Mouse (Mus musculus): ENCODE measurements around the gene Fcgrt. TPM values are rescaled to one million over a fixed set of nuclear protein-coding genes. Genes with fewer than 3 reads are reported as not detected.
"Not testable (repeated sequence)": the region's sequence is repeated elsewhere in the genome, so short reads cannot be mapped to it uniquely, and the experiment has no call there.

The Fcgrt gene
- polyA plus RNA-seq, 1 experiment from 2014 or later, result 16.6 TPM

DNA sequence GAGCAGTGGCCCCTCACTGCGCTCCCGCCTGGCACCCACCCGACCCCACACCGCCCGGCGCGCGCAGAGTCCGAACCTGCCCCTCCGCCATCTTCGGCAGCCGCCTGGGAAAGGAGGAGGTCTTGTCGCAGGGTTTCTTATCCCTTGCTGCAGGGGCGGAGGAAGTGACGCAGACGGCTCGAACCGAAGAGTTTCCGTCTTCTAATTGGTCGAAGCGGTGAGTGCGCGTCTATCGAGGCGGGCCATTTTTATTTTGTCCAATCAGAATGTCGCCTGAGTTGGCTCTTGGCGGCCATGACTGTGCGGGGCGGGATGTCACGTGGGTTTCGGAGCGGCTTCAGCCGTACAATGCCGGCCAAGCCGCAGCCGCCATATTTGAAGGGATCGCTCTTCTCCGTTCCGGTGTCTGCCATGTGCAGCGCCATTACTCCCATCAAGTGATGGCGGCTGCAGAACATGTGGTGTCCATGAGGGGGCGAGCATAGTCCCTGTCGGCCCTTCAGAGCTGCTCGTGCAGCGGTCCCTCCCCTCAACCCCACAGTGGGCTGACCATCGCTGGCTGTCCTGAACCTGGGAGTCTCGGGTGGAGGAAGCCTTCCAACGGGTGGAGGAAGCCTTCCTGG is 25.1 kb upstream of the Fcgrt start, which contains the start of gene Rpl13a:
Gene Rpl13a, minus strand, starts transcription at position 138 of the 623 bp plus-strand sequence.
- Histone ChIP-seq H3K4me1 (peaks cover 40% of the 10 kb centered on the region), H3K4me3 (peak within 1 kb of the TSS; percentile 78), H3K27me3 (no peaks in the 10 kb centered on the region), H3K9me3 (no peaks in the 10 kb centered on the region), H3K27ac (replicated peaks) (peak within 1 kb of the TSS; percentile 96), H3K9ac (replicated peaks) (peak within 1 kb of the TSS; percentile 98), H3K4me2 (replicated peaks) (peak within 1 kb of the TSS; percentile 73), H3K36me3 (peaks cover 24% of the 10 kb centered on the region)
- ATAC-seq (replicated peaks), result peak; percentile 95
- under 1% methylated on average over 48 of the region's 48 CpGs for WGBS

DNA sequence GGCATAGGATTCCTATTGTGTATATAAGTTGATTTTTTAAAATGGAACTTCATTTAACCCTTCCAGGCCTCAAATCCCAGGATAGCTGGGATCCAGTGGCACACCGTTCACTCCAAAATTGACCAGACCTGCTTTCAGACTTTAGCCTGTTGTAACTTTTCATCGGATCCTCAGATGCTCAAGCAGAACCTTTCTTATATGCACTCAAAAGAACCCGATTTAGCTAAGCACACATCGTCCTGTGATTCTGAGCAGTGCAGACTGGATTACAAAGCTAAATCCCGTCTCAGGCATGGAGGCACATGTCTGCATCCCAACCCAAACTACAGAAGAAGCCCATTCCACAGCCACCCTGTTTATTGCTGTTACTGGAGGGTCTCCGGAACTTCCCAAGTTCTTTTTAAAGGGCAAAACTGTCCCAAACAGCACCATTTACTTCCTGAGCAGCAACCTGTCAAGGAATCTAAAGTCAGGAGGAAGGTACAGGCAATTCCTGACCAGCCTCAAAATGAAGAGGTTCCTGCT is 24.1 kb upstream of the Fcgrt start:
- Histone ChIP-seq H3K4me2 (replicated peaks) (peak overlapping the region; percentile 73), H3K27ac (replicated peaks) (peak overlapping the region; percentile 86), H3K36me3 (peaks cover 30% of the 10 kb centered on the region), H3K9ac (replicated peaks) (peak overlapping the region; percentile 98), H3K4me1 (peaks cover 48% of the 10 kb centered on the region), H3K4me3 (peak overlapping the region; percentile 78), H3K9me3 (no peaks in the 10 kb centered on the region), H3K27me3 (no peaks in the 10 kb centered on the region)
- no peak for ATAC-seq (replicated peaks)
- 2% methylated on average over 6 of the region's 6 CpGs for WGBS

DNA sequence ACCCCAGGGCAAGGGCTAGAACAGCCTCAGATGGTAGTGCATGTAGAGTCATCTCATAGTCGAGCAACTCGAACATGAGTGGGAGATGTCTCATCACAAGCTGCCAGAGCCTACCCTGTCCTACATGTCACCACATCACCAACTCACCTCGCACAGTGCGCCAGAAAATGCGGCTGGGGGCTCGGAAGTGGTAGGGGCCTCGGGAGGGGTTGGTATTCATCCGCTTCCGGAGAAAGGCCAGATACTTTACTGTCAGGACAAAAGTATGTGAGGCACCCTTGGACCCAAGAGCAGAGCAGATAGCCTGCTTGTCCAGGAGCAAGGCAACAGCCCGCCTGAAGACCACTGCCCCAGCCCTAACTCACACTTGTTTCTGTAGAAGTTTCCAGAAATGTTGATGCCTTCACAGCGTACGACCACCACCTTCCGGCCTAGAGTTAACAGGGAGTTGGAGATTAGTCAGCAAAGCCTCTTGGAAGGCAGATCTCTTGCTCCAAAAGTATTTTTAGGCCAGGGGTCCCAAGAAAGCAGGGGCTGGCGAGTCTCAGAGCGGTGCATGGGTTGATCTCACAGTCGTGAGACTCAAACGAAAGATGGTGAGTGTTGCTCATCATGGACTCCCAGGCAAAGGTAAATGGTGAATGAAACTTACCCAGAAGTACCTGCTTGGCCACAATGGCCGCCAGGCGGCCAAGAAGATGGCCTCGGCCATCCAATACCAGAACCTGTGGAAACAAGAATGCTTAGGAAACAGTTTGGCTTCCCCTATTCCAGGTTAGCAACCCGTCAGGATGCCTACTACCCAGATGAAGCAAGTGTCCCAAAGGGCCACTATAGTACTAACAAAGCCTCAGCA is 23.4 kb upstream of the Fcgrt start:
- Histone ChIP-seq H3K27ac (replicated peaks) (peak overlapping the region; percentile 86), H3K4me3 (peak overlapping the region; percentile 78), H3K4me2 (replicated peaks) (peak overlapping the region; percentile 73), H3K36me3 (peaks cover 36% of the 10 kb centered on the region), H3K9me3 (no peaks in the 10 kb centered on the region), H3K9ac (replicated peaks) (peak overlapping the region; percentile 98), H3K4me1 (peaks cover 55% of the 10 kb centered on the region), H3K27me3 (no peaks in the 10 kb centered on the region)
- no peak for ATAC-seq (replicated peaks)
- 51% methylated on average over 21 of the region's 21 CpGs for WGBS

DNA sequence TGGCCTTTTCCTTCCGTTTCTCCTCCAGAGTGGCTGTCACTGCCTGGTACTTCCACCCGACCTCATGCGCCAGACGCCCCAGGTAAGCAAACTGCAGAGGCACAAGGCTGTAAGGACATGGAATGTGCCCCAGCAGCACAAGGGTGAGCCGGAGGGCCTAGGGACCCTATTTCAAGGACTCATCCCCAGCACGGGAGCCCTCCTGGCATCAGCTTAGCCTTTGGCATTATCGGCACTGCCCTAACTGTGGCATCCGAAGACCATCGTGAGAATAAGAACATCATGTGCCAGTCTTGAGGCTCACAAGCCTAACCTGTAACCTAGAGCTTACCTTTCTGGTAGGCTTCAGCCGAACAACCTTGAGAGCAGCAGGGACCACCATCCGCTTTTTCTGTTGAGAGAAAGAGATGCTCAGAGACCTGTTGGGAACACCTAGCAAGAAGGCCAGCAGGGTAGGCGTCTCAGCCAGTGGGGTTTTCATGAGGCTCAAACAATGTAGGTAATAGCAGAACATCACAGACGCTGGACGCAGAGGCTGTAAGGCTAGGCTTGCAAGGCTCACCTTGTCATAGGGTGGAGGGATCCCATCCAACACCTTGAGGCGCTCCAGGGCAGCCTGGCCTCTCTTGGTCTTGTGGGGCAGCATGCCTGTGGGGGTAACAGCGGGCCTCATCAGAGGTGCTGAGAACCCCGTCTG is 22.6 kb upstream of the Fcgrt start:
- Histone ChIP-seq H3K9me3 (no peaks in the 10 kb centered on the region), H3K4me3 (peak overlapping the region; percentile 78), H3K27ac (replicated peaks) (peak overlapping the region; percentile 86), H3K27me3 (no peaks in the 10 kb centered on the region), H3K9ac (replicated peaks) (peak overlapping the region; percentile 98), H3K4me2 (replicated peaks) (peak overlapping the region; percentile 73; the same call in 1 of the 2 replicates), H3K4me1 (peaks cover 61% of the 10 kb centered on the region), H3K36me3 (peaks cover 44% of the 10 kb centered on the region)
- 74% methylated on average over 17 of the region's 17 CpGs for WGBS
- ATAC-seq (replicated peaks), result no peak

DNA sequence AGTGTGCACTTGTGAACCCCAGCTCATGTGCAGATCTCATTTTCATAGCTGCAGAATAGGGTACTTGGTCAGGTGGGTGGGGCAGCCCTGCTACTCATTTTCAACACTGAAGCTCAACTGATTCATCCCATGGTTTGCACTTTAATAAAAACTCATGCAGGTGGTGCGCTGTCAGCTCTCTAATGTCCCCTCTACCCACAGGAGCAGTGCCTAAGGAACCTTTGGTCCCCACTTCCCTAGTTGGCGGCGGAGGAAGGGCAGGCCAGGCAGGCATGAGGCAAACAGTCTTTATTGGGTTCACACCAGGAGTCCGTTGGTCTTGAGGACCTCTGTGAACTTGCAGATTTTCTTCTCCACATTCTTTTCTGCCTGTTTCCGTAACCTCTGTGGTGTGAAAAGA is 22.0 kb upstream of the Fcgrt start:
- ATAC-seq (replicated peaks); H3K27me3 ChIP-seq; H3K9ac ChIP-seq (replicated peaks); H3K9me3 ChIP-seq; H3K4me2 ChIP-seq (replicated peaks): not testable (repeated sequence)
- Histone ChIP-seq H3K4me1 (peaks cover 61% of the 10 kb centered on the region), H3K36me3 (peaks cover 51% of the 10 kb centered on the region), H3K4me3 (peak overlapping the region; percentile 4; the same call in 1 of the 2 replicates), H3K27ac (replicated peaks) (peak overlapping the region; percentile 85)
- 59% methylated on average over 5 of the region's 5 CpGs for WGBS

DNA sequence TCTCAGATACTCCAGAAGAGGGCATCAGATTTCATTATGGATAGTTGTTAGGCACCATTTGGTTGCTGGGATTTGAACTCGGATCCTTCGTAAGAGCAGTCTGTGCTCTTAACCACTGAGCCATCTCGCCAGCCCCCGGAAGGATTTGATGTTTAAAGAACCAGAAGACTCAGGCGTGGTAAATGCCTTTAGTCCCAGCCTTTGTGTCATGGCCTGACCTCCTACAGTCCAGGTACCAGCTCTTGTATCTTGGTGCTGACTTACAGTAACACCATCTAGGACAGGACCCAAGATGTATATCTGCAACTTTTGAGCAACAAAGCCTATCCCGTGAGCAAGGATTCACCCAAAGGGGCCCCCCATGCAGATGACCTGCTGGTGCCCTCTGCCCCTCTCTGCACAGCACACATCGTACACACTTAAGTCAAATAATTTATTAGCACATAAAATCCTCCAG is 21.5 kb upstream of the Fcgrt start:
- Histone ChIP-seq H3K36me3 (peaks cover 55% of the 10 kb centered on the region), H3K4me1 (peaks cover 61% of the 10 kb centered on the region), H3K9me3 (no peaks in the 10 kb centered on the region), H3K27ac (replicated peaks) (peak overlapping the region; percentile 85), H3K27me3 (no peaks in the 10 kb centered on the region), H3K4me2 (replicated peaks) (peak overlapping the region; percentile 43; the same call in 1 of the 2 replicates), H3K4me3 (peak overlapping the region; percentile 74; the same call in 1 of the 2 replicates), H3K9ac (replicated peaks) (peak overlapping the region; percentile 17; the same call in 1 of the 2 replicates)
- WGBS, result 21% methylated on average over 7 of the region's 7 CpGs
- no peak for ATAC-seq (replicated peaks)

DNA sequence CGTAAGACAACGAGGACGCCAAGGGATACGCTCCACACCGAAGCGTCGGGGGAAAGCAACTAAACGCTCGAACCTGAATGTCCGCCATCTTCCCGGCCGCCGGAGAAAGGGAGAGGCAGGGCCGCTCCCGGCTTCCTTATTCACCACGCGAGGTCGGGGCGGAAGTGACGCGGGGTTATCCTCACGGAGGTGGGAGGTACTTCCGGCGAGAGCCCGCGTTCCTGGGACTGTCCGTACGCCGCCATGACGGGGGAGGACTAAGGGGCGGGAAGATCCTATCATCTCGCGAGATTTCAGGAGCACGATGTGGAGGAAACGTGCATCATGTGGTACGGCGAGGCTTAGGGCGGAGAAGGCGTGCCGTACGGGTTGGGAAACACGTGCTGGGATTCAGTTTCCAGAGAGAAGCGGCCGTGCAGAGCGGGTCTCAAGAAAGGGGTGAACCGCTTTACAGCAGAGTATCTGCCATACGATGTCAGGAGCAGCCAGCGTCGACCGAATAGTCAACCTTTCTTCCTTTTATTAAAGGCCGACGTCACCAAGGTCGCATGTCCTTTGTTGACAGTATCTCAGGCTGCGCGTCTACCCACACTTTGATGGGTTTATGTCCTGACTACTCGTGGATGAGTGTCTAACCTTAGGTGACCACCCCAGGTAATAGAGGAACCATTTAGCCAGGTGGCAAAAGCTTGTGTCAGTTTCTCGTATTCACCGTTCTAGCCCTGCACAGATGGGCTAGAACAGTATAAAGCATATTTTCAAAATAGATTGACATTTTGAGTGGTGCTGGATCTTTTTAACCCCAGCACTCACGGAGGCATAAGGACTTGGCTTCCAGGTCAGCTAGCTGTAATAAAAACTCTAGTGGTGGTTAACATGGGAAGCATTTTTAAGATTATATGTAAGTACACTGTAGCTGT is 20.8 kb upstream of the Fcgrt start, which contains the start of gene Rps11:
Gene Rps11, minus strand, starts transcription at position 216 of the 920 bp plus-strand sequence.
- Histone ChIP-seq H3K4me1 (peaks cover 55% of the 10 kb centered on the region), H3K4me2 (replicated peaks) (peak within 1 kb of the TSS; percentile 87), H3K36me3 (peaks cover 62% of the 10 kb centered on the region), H3K9ac (replicated peaks) (peak within 1 kb of the TSS; percentile 86), H3K27me3 (no peaks in the 10 kb centered on the region), H3K9me3 (no peaks in the 10 kb centered on the region), H3K4me3 (peak within 1 kb of the TSS; percentile 74), H3K27ac (replicated peaks) (peak within 1 kb of the TSS; percentile 87)
- WGBS, result under 1% methylated on average over 59 of the region's 59 CpGs
- ATAC-seq (replicated peaks), result peak; percentile 83

DNA sequence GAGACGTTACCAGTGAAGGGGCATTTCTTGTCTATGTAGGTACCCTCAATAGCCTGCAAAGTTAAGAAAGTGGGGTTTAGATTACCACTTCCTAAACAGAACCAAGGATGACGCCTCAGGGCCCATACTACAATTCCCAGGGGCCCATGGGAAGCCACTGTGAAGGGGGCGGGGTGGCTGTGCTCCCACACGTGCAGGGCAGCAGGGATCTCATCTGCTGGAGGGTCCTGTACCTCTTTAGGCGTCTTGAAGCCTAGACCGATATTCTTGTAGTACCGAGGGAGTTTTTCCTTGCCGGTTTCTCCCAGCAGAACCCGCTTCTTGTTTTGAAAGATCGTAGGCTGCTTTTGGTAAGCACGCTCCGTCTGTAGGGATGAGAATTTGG is 19.5 kb upstream of the Fcgrt start:
- 26% methylated on average over 12 of the region's 12 CpGs for WGBS
- peak overlapping the region; percentile 86 for H3K9ac ChIP-seq (replicated peaks)
- no peaks in the 10 kb centered on the region for H3K27me3 ChIP-seq
- H3K36me3 ChIP-seq, result peaks cover 72% of the 10 kb centered on the region
- H3K4me3 ChIP-seq, result peak overlapping the region; percentile 74
- peaks cover 52% of the 10 kb centered on the region for H3K4me1 ChIP-seq
- H3K9me3 ChIP-seq, result no peaks in the 10 kb centered on the region
- ATAC-seq (replicated peaks), result no peak
- peak overlapping the region; percentile 87 for H3K4me2 ChIP-seq (replicated peaks)
- H3K27ac ChIP-seq (replicated peaks), result peak overlapping the region; percentile 87

DNA sequence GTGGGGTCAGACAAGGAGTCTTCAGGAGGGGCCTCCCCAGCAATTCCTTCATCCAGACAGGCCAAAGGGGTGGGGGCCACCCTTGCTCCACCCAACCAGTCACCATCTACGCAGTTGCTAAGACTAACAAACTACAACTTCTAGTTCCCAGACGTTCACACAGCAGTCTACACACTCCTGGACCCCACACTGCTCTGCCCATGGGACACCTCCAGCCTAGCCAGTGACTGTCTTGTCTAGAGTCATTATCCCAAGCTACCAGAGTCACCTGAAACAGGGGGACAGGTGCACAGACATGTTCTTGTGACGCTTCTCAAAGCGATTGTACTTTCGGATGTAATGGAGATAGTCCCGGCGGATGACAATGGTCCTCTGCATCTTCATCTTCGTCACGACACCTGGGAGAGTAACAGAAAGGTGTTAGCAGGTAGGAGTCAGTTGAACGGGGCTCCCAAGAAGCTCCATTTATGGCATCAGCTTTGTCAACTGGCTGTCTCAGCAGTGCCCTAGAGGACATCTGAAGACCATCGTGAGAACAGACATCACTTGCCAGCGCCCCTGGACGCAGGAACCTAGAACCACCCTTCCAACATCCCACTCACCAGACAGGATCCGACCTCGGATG is 19.0 kb upstream of the Fcgrt start:
- Histone ChIP-seq H3K4me1 (peaks cover 50% of the 10 kb centered on the region), H3K9me3 (no peaks in the 10 kb centered on the region), H3K27ac (replicated peaks) (no peak overlapping the region), H3K9ac (replicated peaks) (peak overlapping the region; percentile 86), H3K36me3 (peaks cover 75% of the 10 kb centered on the region), H3K27me3 (no peaks in the 10 kb centered on the region), H3K4me2 (replicated peaks) (peak overlapping the region; percentile 87), H3K4me3 (peak overlapping the region; percentile 74)
- no peak for ATAC-seq (replicated peaks)
- 88% methylated on average over 15 of the region's 15 CpGs for WGBS

DNA sequence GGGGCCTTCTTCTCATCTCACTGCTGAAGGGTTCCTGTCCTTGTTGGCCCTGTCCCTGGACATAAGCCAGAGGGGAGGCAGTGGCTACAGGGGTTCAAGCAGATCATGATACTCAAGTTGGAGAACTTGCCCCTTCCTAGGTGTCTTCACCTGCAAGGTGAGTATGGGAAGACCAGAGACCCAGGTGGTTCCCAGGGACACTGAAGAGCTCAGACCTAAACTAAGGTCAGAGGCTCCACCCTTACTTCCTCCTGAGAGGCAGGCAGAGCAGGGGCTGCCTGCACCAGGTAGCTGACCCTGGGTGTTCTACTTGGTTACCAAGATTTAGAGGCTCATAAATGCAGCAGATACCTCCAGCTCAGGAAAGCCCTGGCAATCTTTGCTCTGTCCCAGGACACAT is 18.3 kb upstream of the Fcgrt start:
- H3K4me2 ChIP-seq (replicated peaks), result no peak overlapping the region
- H3K27ac ChIP-seq (replicated peaks), result no peak overlapping the region
- H3K9me3 ChIP-seq, result no peaks in the 10 kb centered on the region
- no peaks in the 10 kb centered on the region for H3K27me3 ChIP-seq
- no peak for ATAC-seq (replicated peaks)
- H3K9ac ChIP-seq (replicated peaks), result no peak overlapping the region
- H3K36me3 ChIP-seq, result peaks cover 71% of the 10 kb centered on the region
- no peak overlapping the region for H3K4me3 ChIP-seq
- H3K4me1 ChIP-seq, result peaks cover 43% of the 10 kb centered on the region
